Mouse (Mus musculus) heart, embryonic 16.5 days (tissue): Measurements from ENCODE around the gene Sik3. TPM values are rescaled to one million over a fixed set of nuclear protein-coding genes. Genes with fewer than 3 reads are reported as not detected.

Experiments
- ATAC-seq: fragments of 200-750 bp; cut with Nextera tagmentation; replicated peaks from 2 replicates; pipeline ENCODE4 v1.8.0; 2017; ENCODE audit warnings: moderate number of reproducible peaks; ENCODE audit not compliant: insufficient read depth, low FRiP score; ENCODE audit errors: extremely low read depth
- H3K27ac ChIP-seq: fragments of 300-500 bp; sonication (generic); 2 replicates; pipeline ENCODE4 v1.5.1; 2014; ENCODE audit warnings: mild to moderate bottlenecking, low read length, control low read depth, moderate library complexity
- H3K27me3 ChIP-seq: fragments of 300-500 bp; sonication (generic); 2 replicates; pipeline ENCODE4 v1.6.1; 2014; ENCODE audit warnings: low read length, mixed read lengths; ENCODE audit not compliant: control insufficient read depth, insufficient read depth
- H3K36me3 ChIP-seq: fragments of 300-500 bp; sonication (generic); 2 replicates; pipeline ENCODE4 v1.6.1; 2014; ENCODE audit not compliant: control insufficient read depth, insufficient read depth
- H3K4me1 ChIP-seq: fragments of 300-500 bp; sonication (generic); 2 replicates; pipeline ENCODE4 v1.6.1; 2014; ENCODE audit warnings: low read length, mixed read lengths; ENCODE audit not compliant: control insufficient read depth, insufficient read depth
- H3K4me2 ChIP-seq: fragments of 300-500 bp; sonication (generic); 2 replicates; pipeline ENCODE4 v1.6.1; 2014; ENCODE audit warnings: low read depth, mild to moderate bottlenecking, control low read depth, low read length
- H3K4me3 ChIP-seq: fragments of 300-500 bp; sonication (generic); 2 replicates; pipeline ENCODE4 v1.5.1; 2014; ENCODE audit warnings: mild to moderate bottlenecking, control low read depth, low read length
- H3K9ac ChIP-seq: fragments of 300-500 bp; sonication (generic); 2 replicates; pipeline ENCODE4 v1.6.1; 2014; ENCODE audit warnings: low read length, control low read depth
- H3K9me3 ChIP-seq: fragments of 300-500 bp; sonication (generic); replicated peaks from 2 replicates; pipeline ENCODE4 v1.6.1; 2016; ENCODE audit warnings: low read length; ENCODE audit not compliant: control insufficient read depth
- WGBS: fragments of 180-500 bp; shearing (Covaris S2); extraction: QIAGEN DNeasy Blood & Tissue Kit; methylation state at CpG from one replicate; pipeline ENCODE4 v1.1.7; 2014; 5-methylcytosine and 5-hydroxymethylcytosine counted together
- polyA plus RNA-seq: library from polyadenylated mRNA; unstranded; fragments of >200 nt; fragmentation: Nextera tagmentation; extraction: Ambion mirVana; gene quantifications from 2 replicates; pipeline ENCODE4 v1.2.1, GENCODE M21; 2015

The Sik3 gene
- polyA plus RNA-seq, 1 experiment from 2014 or later: 5.1 TPM

- H3K27ac ChIP-seq: no peak overlapping the region
- no peak overlapping the region for H3K9ac ChIP-seq
- 57% methylated on average over 8 of the region's 8 CpGs for WGBS
- no peaks in the 10 kb centered on the region for H3K27me3 ChIP-seq
- ATAC-seq: no peak
- H3K4me1 ChIP-seq: peaks cover 26% of the 10 kb centered on the region
- no peaks in the 10 kb centered on the region; the same call in 1 of the 2 replicates for H3K36me3 ChIP-seq
- H3K9me3 ChIP-seq: no peaks in the 10 kb centered on the region
- H3K4me3 ChIP-seq: no peak overlapping the region
- no peak overlapping the region for H3K4me2 ChIP-seq
Measured at GRCm38 (mm10) chr9:46027994-46028393, 15.4 kb downstream of the Sik3 start.

GRCm38 (mm10) chr9:46029534-46029933 lies 16.9 kb downstream of the Sik3 start:
- ATAC-seq: no peak
- Histone ChIP-seq H3K36me3 (no peaks in the 10 kb centered on the region), H3K9ac (no peak overlapping the region), H3K4me2 (no peak overlapping the region), H3K4me1 (peaks cover 29% of the 10 kb centered on the region), H3K4me3 (no peak overlapping the region), H3K9me3 (no peaks in the 10 kb centered on the region), H3K27ac (no peak overlapping the region), H3K27me3 (no peaks in the 10 kb centered on the region)
- WGBS: 63% methylated on average over 6 of the region's 6 CpGs

GRCm38 (mm10) chr9:46030184-46030583 lies 17.6 kb downstream of the Sik3 start:
- no peak overlapping the region for H3K4me3 ChIP-seq
- peaks cover 33% of the 10 kb centered on the region for H3K4me1 ChIP-seq
- no peaks in the 10 kb centered on the region for H3K9me3 ChIP-seq
- H3K36me3 ChIP-seq: no peaks in the 10 kb centered on the region
- no peaks in the 10 kb centered on the region for H3K27me3 ChIP-seq
- ATAC-seq: no peak
- 81% methylated on average over 5 of the region's 5 CpGs for WGBS
- no peak overlapping the region for H3K4me2 ChIP-seq
- no peak overlapping the region for H3K9ac ChIP-seq
- H3K27ac ChIP-seq: no peak overlapping the region

- Histone ChIP-seq H3K4me2 (no peak overlapping the region), H3K27ac (peak overlapping the region; percentile 33; the same call in 1 of the 2 replicates), H3K36me3 (no peaks in the 10 kb centered on the region), H3K9me3 (no peaks in the 10 kb centered on the region), H3K4me1 (peaks cover 39% of the 10 kb centered on the region), H3K9ac (no peak overlapping the region), H3K4me3 (no peak overlapping the region), H3K27me3 (no peaks in the 10 kb centered on the region)
- 52% methylated on average over 6 of the region's 6 CpGs for WGBS
- ATAC-seq: no peak
Measured at GRCm38 (mm10) chr9:46030968-46031367, 18.3 kb downstream of the Sik3 start.

- Histone ChIP-seq H3K9ac (no peak overlapping the region), H3K4me1 (peaks cover 39% of the 10 kb centered on the region), H3K9me3 (no peaks in the 10 kb centered on the region), H3K27me3 (no peaks in the 10 kb centered on the region), H3K27ac (peak overlapping the region; percentile 28), H3K36me3 (no peaks in the 10 kb centered on the region), H3K4me2 (peak overlapping the region; percentile 18; the same call in 1 of the 2 replicates), H3K4me3 (no peak overlapping the region)
- ATAC-seq: peak; percentile 77
- 23% methylated on average over 6 of the region's 6 CpGs for WGBS
Measured at GRCm38 (mm10) chr9:46032190-46032589, 19.6 kb downstream of the Sik3 start.

GRCm38 (mm10) chr9:46033058-46033457 lies 20.4 kb downstream of the Sik3 start:
- Histone ChIP-seq H3K4me3 (no peak overlapping the region), H3K9me3 (no peaks in the 10 kb centered on the region), H3K27ac (peak overlapping the region; percentile 37; the same call in 1 of the 2 replicates), H3K4me1 (peaks cover 39% of the 10 kb centered on the region), H3K4me2 (no peak overlapping the region), H3K36me3 (no peaks in the 10 kb centered on the region), H3K27me3 (no peaks in the 10 kb centered on the region), H3K9ac (no peak overlapping the region)
- ATAC-seq: no peak
- 46% methylated on average over 1 of the region's 1 CpGs for WGBS

- Histone ChIP-seq H3K27me3 (no peaks in the 10 kb centered on the region), H3K4me2 (no peak overlapping the region), H3K4me1 (peaks cover 41% of the 10 kb centered on the region), H3K36me3 (no peaks in the 10 kb centered on the region), H3K27ac (no peak overlapping the region), H3K4me3 (no peak overlapping the region), H3K9me3 (no peaks in the 10 kb centered on the region), H3K9ac (no peak overlapping the region)
- no peak for ATAC-seq
- WGBS: 60% methylated on average over 3 of the region's 3 CpGs
Measured at GRCm38 (mm10) chr9:46033862-46034261, 21.2 kb downstream of the Sik3 start.

GRCm38 (mm10) chr9:46035290-46035871 lies 22.8 kb downstream of the Sik3 start:
- no peak overlapping the region for H3K27ac ChIP-seq
- peaks cover under 1% of the 10 kb centered on the region; the same call in 1 of the 2 replicates for H3K36me3 ChIP-seq
- H3K4me2 ChIP-seq: no peak overlapping the region
- H3K9me3 ChIP-seq: no peaks in the 10 kb centered on the region
- H3K9ac ChIP-seq: peak overlapping the region; percentile 54
- no peak overlapping the region for H3K4me3 ChIP-seq
- H3K4me1 ChIP-seq: peaks cover 42% of the 10 kb centered on the region
- no peaks in the 10 kb centered on the region for H3K27me3 ChIP-seq
- no peak for ATAC-seq
- WGBS: 49% methylated on average over 9 of the region's 9 CpGs

- H3K27me3 ChIP-seq: no peaks in the 10 kb centered on the region
- H3K36me3 ChIP-seq: peaks cover 2% of the 10 kb centered on the region; the same call in 1 of the 2 replicates
- no peak overlapping the region for H3K4me3 ChIP-seq
- no peak overlapping the region for H3K9ac ChIP-seq
- no peaks in the 10 kb centered on the region for H3K9me3 ChIP-seq
- peaks cover 30% of the 10 kb centered on the region for H3K4me1 ChIP-seq
- no peak for ATAC-seq
- no peak overlapping the region for H3K4me2 ChIP-seq
- no peak overlapping the region for H3K27ac ChIP-seq
- WGBS: 94% methylated on average over 8 of the region's 8 CpGs
Measured at GRCm38 (mm10) chr9:46036881-46037280, 24.3 kb downstream of the Sik3 start.
